Mouse (Mus musculus) heart, adult 8-10 months (tissue): ENCODE results near the gene Fiz1. TPM values are rescaled to one million over a fixed set of nuclear protein-coding genes. Genes with fewer than 3 reads are reported as not detected.

ENCODE experiments used
- DNase-seq: peaks from one replicate; pipeline ENCODE4 v3.0.0; 2022; ENCODE audit warnings: low spot score
- total RNA-seq, 4 experiments: library from RNA; stranded (reverse); gene quantifications; 2 replicates each; pipeline ENCODE4 v1.2.4; 2022

Fiz1 gene
- total RNA-seq = 10 to 100 TPM; 15.2 to 25.9 (median 17.5) TPM

- DNase-seq = peak; percentile 98
These were observed at the start of gene Fiz1, which contains the start of gene Zfp524 for GRCm38 (mm10) chr7:5014251-5015117. TSS of gene Fiz1 (minus strand) at chr7:5014697. TSS of gene Zfp524 (plus strand) at chr7:5014415.

DNA sequence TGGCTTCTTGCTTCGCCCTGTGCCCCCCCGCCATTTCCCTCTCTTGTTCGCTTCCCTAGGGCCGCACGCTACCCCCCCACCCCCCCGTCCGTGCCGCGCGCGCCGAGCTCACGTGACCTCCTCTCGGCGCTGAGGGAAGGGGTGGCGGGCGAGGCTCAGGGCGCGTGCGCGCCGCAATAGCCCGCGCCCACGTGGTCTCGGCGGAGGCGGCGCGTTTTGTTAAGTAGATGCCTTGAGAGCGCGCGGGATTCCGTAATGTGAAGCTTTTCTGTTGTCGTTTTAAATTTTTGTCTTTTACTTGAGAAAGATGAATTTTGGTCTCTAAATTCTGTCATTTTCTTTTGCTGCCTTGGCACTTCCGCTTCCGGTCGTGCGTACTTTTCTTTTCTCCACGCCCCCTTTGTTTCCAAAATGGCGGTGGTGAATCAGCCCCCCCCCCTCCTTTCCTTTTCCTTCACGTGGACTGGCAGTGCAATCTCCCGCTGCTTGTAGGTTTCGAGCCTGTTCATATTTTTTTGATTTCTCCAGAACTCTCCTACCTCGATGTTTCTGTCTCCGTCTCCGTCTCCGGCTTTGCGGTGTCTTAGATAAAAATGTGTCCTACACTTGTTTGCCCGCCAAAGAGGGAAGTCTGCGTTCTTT is 48.0 kb upstream of the Fiz1 start:
- DNase-seq = peak; percentile 68

DNA sequence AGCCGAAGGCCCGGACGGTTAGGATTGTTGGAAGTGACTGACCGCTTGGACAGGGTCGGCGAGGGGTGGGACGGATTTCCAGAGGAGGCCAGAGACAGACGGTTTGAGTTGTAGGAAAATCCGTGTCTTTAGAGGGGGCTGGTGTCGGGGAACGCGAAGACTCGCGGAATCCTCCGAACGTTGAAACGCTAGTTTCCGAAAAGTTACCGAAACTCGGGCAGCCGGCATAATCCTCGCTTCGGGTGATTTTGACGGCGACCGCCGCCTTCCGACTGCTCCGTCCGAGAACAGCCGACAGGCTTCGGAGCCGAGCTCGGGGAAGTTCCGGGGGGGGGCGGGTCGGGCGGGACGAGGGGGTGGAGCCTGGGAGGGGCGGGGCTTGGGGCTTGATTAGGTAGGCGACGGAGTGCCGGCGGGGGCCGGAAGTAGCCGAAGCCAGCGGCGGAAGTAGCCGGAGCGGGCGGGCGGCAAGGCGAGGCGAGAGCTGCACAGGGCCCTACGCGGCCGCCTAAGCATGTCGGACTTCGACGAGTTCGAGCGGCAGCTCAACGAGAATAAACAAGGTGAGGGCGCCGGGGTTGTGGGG is 47.4 kb upstream of the Fiz1 start, which contains the start of gene U2af2:
Gene U2af2 (plus strand): TSS at position 370 of the 586 bp plus-strand sequence.
- DNase-seq = peak; percentile 91

GRCm38 (mm10) chr7:5060944-5061773 is 46.7 kb upstream of the Fiz1 start:
- DNase-seq = peak; percentile 99

DNA sequence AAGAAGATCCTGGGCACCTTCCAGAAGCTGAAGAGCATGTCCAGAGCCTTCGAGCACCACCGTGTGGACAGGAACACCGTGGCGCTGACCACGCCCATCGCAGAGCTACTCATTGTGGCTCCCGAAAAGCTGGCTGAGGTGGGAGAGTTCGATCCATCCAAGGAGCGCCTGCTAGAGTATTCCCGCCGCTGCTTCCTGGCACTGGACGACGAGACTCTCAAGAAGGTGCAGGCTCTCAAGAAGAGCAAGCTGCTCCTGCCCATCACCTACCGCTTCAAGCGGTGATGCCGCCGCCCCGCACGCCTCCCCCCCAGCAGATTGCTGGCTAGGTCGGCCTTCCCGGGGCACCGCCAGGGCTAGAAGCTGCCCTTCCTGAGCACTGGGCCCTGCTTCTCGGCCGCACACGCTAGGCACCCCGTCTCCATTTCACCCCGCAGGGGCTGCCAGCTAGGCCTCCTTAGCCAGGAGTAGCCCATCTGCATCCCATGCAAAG is 45.8 kb upstream of the Fiz1 start:
- DNase-seq = peak; percentile 67

- DNase-seq = no peak
These were observed 44.9 kb upstream of the Fiz1 start for GRCm38 (mm10) chr7:5059421-5059820.

- no peak for DNase-seq
These were observed 44.1 kb upstream of the Fiz1 start for GRCm38 (mm10) chr7:5058631-5059030.

DNA sequence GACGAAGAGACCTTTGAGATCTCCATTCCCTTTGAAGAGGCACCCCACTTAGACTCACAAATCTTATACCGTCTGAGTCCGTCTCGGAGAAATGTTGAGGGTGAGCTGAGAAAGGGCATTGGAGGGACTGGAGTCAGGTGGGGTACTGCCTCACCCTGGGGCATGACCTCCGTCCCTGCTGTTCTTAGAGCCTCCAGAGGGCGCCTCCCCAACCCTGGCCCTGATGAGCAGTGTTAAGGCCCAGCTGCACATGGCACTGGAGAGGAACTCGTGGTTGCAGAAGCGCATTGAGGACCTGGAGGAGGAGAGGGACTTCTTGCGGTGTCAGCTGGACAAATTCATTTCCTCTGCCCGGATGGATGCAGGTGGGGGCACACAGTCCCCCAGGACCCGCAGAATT is 43.3 kb upstream of the Fiz1 start:
- no peak for DNase-seq

DNA sequence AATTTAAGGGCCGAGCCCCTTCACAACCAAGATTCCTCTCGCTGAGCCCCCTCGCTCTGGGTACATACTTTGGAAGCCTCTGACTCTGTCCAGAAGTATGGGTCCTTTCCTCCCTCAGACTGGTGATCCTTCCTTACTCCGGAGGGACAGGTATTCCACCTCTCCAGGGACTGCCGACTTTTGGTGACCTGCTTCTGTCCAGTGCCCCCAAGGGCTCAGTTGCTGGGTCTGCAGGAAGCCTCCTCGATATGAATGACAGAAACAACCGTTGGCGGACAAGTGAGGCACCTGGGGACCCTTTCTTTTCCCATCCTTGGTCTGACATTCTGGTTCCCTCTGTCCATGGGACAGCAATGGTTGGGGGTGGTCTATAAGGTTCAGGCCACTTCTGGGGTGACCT is 42.9 kb upstream of the Fiz1 start:
- DNase-seq = no peak

DNA sequence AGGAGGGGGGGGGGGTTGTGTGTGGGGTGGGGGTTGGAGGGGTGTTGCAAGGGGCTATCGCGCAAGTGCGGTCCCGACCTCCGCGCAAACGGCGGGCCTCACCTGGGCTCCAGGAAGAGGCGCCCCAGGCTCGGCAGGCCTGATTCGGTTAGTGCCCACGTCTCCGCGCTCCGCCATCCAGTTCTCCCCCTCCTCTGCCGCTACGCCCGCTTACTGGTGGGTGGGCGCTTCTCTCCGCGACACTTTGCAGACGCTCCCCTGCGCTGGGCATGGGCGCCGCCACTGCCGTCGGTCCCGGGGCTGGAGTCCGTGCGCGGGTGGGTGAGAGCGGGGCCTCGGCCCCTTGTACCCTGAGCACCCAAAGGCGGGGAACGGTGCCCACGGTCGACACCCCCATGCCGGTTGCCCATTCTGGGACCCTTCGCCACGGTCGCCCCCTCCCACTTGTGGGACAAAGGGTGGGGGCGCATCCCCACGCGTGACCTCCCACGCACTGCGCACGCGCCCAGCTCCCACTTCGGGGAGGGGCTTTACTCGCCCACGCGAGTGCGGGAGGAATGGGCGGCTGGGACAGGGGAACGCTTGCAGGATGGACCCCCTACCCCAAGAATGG is 42.3 kb upstream of the Fiz1 start:
- DNase-seq = no peak

DNA sequence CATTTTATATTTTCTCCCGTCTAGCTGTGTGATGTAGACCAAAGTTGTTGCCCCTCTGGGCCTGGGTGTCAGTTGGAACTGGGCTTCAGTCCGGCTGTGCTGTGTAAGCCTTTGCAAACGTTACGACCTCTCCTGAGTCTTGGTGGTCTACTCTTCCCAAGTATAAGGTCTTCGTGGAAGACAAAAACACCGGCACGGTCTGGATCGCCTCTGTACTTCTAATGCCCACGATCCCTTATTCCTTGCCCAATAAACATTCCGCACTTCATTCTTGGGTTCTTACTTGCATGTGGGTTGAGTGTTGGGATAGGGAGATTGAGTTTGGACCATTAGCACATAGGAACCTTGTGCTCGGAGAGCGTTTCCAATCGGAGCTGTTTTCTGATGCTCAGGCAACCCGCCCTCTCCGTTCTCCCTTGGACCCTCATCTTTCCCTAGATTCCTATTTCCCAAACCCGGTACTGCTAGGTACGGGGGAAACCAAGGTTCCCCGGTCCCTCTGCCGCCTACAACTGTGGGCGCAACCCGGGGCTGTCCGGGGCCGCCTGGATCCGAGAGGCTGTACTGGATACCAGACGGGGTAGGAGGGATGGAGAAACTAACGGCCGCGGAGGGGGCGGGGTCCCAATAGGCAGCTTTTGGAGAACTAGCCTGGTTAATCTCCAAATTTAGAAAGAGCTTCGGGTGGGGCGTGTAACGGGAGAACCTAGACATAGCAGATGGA is 39.1 kb upstream of the Fiz1 start:
- no peak for DNase-seq

DNA sequence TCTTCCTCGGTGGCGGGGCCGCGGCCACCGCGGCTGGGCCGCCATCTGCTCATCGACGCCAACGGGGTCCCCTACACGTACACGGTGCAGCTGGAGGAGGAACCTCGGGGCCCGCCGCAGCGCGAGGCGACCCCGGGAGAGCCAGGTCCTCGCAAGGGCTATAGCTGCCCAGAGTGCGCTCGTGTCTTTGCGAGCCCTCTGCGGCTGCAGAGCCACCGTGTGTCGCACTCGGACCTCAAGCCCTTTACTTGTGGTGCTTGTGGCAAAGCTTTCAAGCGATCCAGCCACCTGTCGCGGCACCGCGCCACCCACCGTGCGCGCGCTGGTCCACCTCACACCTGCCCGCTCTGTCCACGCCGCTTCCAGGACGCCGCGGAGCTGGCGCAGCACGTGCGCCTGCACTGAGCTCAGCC is 38.4 kb upstream of the Fiz1 start:
- DNase-seq = no peak

- DNase-seq = no peak
These were observed 37.9 kb upstream of the Fiz1 start for GRCm38 (mm10) chr7:5052438-5052837.

DNA sequence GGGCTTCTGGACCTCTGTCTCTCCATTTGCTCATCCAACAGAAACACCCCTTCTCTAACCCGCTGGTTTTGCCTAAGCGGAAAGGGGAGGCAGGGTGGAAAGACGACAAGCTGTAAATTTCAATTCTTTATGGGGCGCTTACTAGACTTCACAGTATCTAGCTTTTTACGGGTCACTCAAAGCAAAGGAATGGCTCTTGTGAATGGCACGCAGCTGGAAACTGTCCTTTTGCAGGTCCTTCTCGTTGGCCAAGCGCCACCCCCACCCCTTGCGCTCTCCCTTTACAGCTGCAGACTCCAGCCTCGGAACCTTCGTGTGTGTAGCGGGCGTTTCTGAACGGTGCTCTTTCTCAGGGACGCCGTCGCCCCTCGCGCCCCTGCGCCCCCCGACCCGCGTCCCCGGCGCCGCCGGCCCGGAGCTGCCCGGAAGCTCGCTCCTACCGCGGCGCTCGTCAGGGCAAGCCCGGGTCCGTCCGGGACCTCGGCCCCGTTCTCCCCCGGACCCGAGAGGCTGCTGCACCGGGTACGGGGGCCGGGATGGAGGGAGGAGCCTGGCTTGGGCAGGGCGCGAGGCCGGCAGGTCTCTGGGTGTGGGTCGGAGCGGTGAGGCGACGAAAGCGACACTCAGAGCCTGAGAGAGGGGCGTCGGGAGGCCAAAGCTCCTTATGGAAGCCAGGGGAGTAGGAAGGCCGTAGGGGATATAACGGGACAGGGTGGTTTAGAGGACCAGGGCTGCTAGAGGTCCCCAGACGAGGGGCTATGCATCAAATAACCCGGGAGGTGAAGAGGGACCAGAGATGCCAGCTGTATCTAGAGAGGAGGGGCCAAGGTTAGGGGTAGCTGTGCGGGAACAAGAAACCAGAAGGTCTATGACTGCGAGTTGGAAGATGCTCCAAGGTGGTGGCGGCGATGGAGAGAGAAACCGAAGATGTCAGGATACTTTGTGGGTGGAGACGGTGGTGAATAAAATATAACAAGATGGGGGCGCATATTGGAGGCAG is 37.0 kb upstream of the Fiz1 start, which contains the start of gene Zfp580:
Gene Zfp580 (plus strand): TSS at position 346 of the 1,000 bp plus-strand sequence.
- peak; percentile 64 for DNase-seq

DNA sequence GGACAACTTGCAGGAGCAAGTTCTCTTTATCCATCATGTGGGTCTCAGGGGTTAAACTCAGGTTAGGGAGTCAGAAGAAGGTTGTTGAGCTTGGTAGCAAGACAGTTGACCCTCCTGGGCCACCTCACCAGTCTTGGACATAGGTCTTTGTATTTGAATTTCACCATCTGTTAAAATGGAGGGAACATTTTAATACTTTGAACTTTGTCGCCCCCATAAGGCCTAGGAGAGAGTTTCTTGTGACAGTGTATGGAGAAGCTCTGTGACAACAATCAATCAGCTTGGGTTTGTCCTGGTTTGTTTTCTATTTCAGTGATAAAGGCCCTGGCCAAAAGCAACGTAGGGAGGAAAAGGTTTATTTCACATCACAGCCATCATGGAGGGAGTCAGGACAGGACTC is 32.8 kb upstream of the Fiz1 start:
- DNase-seq = peak; percentile 41

- no peak for DNase-seq
These were observed 31.6 kb upstream of the Fiz1 start for GRCm38 (mm10) chr7:5046112-5046511.

DNA sequence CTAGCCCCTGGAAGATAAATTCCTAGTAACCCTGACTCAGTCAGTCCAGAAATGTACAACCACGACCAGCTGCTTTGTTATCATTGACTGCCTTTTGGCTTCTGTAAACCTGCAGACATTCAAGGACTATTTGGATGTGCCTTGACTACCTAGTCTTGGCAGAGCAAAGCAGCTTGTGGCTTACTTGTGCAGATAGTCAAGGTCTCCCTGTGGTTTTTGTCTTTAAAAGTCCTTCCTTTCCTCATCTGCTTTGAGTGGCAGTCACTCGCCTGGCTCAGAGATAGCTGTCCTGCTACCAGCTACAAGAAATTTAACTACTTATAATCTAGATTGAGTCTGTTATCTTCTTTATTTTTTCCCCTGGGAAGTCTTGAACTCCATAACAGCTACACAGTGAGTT is 30.5 kb upstream of the Fiz1 start:
- DNase-seq = no peak

- DNase-seq = no peak
These were observed 24.4 kb upstream of the Fiz1 start for GRCm38 (mm10) chr7:5038940-5039339.
